Mouse (Mus musculus): Measurements from ENCODE around the gene Trim62. TPM values are rescaled to one million over a fixed set of nuclear protein-coding genes. Genes with fewer than 3 reads are reported as not detected.
"Not testable (repeated sequence)": the region's sequence is repeated elsewhere in the genome, so short reads cannot be mapped to it uniquely, and the experiment has no call there.

The Trim62 gene
- polyA plus RNA-seq, 1 experiment from 2014 or later = 28.8 TPM

DNA sequence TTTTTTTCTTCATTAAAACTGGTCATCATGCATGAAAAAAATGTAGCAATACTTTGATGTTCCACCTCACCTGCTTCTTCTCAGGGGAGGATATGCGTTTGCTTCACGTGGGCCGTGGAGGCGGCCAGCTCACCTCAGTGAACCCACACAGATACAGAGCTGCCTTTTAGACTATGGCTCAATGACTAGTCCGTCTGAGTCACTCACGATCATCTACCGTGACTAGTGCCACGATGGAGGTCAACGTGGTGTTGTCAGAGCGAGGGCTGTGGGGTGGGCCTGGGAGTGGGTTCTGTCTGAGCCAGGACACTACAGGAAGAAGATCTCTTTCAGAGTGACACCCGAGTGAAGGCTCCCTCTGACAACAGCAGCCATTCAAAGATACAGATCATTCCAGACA is 30.3 kb upstream of the Trim62 start:
- Histone ChIP-seq H3K27ac (ENCODE audit: low read depth, low read length) (no peak overlapping the region), H3K4me2 (ENCODE audit: low read depth, low read length) (no peak overlapping the region), H3K9me3 (ENCODE audit: control insufficient read depth, low read length) (no peaks in the 10 kb centered on the region), H3K36me3 (ENCODE audit: control insufficient read depth, insufficient read depth, low read length) (no peaks in the 10 kb centered on the region), H3K4me1 (ENCODE audit: control insufficient read depth, insufficient read depth, low read length) (no peaks in the 10 kb centered on the region), H3K4me3 (ENCODE audit: low read depth, low read length) (no peak overlapping the region), H3K27me3 (ENCODE audit: control insufficient read depth, insufficient read depth, low read length) (no peaks in the 10 kb centered on the region), H3K9ac (replicated peaks; ENCODE audit: low read depth, low read length) (no peak overlapping the region)
- no peak for ATAC-seq (ENCODE audit: low read depth)
- WGBS = 80% methylated on average over 11 of the region's 11 CpGs

- no peaks in the 10 kb centered on the region for H3K36me3 ChIP-seq (ENCODE audit: control insufficient read depth, insufficient read depth, low read length)
- no peaks in the 10 kb centered on the region for H3K27me3 ChIP-seq (ENCODE audit: control insufficient read depth, insufficient read depth, low read length)
- H3K4me2 ChIP-seq (ENCODE audit: low read depth, low read length) = no peak overlapping the region
- H3K27ac ChIP-seq (ENCODE audit: low read depth, low read length) = no peak overlapping the region
- H3K4me3 ChIP-seq (ENCODE audit: low read depth, low read length) = no peak overlapping the region
- H3K9ac ChIP-seq (replicated peaks; ENCODE audit: low read depth, low read length) = no peak overlapping the region
- H3K9me3 ChIP-seq (ENCODE audit: control insufficient read depth, low read length) = no peaks in the 10 kb centered on the region
- ATAC-seq (ENCODE audit: low read depth) = no peak
- 84% methylated on average over 4 of the region's 4 CpGs for WGBS
- no peaks in the 10 kb centered on the region for H3K4me1 ChIP-seq (ENCODE audit: control insufficient read depth, insufficient read depth, low read length)
Observed at GRCm38 (mm10) chr4:128855613-128856040, 27.8 kb upstream of the Trim62 start.

- no peaks in the 10 kb centered on the region for H3K27me3 ChIP-seq (ENCODE audit: control insufficient read depth, insufficient read depth, low read length)
- ATAC-seq (ENCODE audit: low read depth) = no peak
- 0 out of 2 replicates have a peak, but pooled peaks cover under 1% of the 10 kb centered on the region for H3K4me1 ChIP-seq (ENCODE audit: control insufficient read depth, insufficient read depth, low read length)
- no peak overlapping the region for H3K27ac ChIP-seq (ENCODE audit: low read depth, low read length)
- 54% methylated on average over 2 of the region's 2 CpGs for WGBS
- H3K4me3 ChIP-seq (ENCODE audit: low read depth, low read length) = no peak overlapping the region
- H3K4me2 ChIP-seq (ENCODE audit: low read depth, low read length) = no peak overlapping the region
- H3K9me3 ChIP-seq (ENCODE audit: control insufficient read depth, low read length) = no peaks in the 10 kb centered on the region
- H3K36me3 ChIP-seq (ENCODE audit: control insufficient read depth, insufficient read depth, low read length) = no peaks in the 10 kb centered on the region
- H3K9ac ChIP-seq (replicated peaks; ENCODE audit: low read depth, low read length) = no peak overlapping the region
Observed at GRCm38 (mm10) chr4:128857212-128857611, 26.2 kb upstream of the Trim62 start.

- H3K4me2 ChIP-seq (ENCODE audit: low read depth, low read length); H3K36me3 ChIP-seq (ENCODE audit: control insufficient read depth, insufficient read depth, low read length); H3K4me3 ChIP-seq (ENCODE audit: low read depth, low read length); H3K9me3 ChIP-seq (ENCODE audit: control insufficient read depth, low read length); H3K27ac ChIP-seq (ENCODE audit: low read depth, low read length); H3K4me1 ChIP-seq (ENCODE audit: control insufficient read depth, insufficient read depth, low read length); H3K9ac ChIP-seq (replicated peaks; ENCODE audit: low read depth, low read length); H3K27me3 ChIP-seq (ENCODE audit: control insufficient read depth, insufficient read depth, low read length); ATAC-seq (ENCODE audit: low read depth): not testable (repeated sequence)
Observed at GRCm38 (mm10) chr4:128858226-128858625, 25.2 kb upstream of the Trim62 start.

- Histone ChIP-seq H3K4me2 (ENCODE audit: low read depth, low read length) (no peak overlapping the region), H3K9me3 (ENCODE audit: control insufficient read depth, low read length) (no peaks in the 10 kb centered on the region), H3K9ac (replicated peaks; ENCODE audit: low read depth, low read length) (no peak overlapping the region), H3K4me3 (ENCODE audit: low read depth, low read length) (no peak overlapping the region), H3K27me3 (ENCODE audit: control insufficient read depth, insufficient read depth, low read length) (no peaks in the 10 kb centered on the region), H3K27ac (ENCODE audit: low read depth, low read length) (no peak overlapping the region), H3K36me3 (ENCODE audit: control insufficient read depth, insufficient read depth, low read length) (no peaks in the 10 kb centered on the region), H3K4me1 (ENCODE audit: control insufficient read depth, insufficient read depth, low read length) (0 out of 2 replicates have a peak, but pooled peaks cover 3% of the 10 kb centered on the region)
- WGBS = 73% methylated on average over 4 of the region's 4 CpGs
- ATAC-seq (ENCODE audit: low read depth) = no peak
Observed at GRCm38 (mm10) chr4:128858878-128859277, 24.5 kb upstream of the Trim62 start.

DNA sequence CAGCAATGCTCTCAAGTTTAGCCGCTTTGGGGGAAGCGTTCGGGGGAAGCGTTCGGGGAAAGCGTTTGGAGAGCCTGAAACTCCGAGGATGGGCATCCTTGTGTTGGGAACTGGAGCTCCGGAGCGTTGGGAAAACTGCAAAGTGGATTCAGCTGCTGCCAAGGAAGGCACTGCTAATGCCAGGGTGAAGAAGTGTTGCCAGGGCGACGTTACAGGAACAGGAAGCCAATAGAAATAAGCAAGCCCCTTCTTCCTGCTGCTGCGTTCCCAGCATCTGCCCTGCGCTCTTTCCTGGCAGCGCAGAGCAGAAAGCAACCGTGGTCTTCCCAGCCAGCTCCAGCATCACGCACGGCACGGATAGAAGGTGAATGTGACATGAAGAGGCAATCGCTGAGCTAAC is 10.4 kb upstream of the Trim62 start:
- no peaks in the 10 kb centered on the region for H3K9me3 ChIP-seq (ENCODE audit: control insufficient read depth, low read length)
- H3K36me3 ChIP-seq (ENCODE audit: control insufficient read depth, insufficient read depth, low read length) = no peaks in the 10 kb centered on the region
- H3K27ac ChIP-seq (ENCODE audit: low read depth, low read length) = no peak overlapping the region; the same call in 1 of the 2 replicates
- no peak overlapping the region for H3K4me3 ChIP-seq (ENCODE audit: low read depth, low read length)
- H3K4me1 ChIP-seq (ENCODE audit: control insufficient read depth, insufficient read depth, low read length) = 0 out of 2 replicates have a peak, but pooled peaks cover 4% of the 10 kb centered on the region
- H3K9ac ChIP-seq (replicated peaks; ENCODE audit: low read depth, low read length) = no peak overlapping the region
- no peaks in the 10 kb centered on the region for H3K27me3 ChIP-seq (ENCODE audit: control insufficient read depth, insufficient read depth, low read length)
- no peak; the same call in 1 of the 2 replicates for ATAC-seq (ENCODE audit: low read depth)
- H3K4me2 ChIP-seq (ENCODE audit: low read depth, low read length) = peak overlapping the region; percentile 16; the same call in 1 of the 2 replicates
- WGBS = 56% methylated on average over 19 of the region's 19 CpGs

DNA sequence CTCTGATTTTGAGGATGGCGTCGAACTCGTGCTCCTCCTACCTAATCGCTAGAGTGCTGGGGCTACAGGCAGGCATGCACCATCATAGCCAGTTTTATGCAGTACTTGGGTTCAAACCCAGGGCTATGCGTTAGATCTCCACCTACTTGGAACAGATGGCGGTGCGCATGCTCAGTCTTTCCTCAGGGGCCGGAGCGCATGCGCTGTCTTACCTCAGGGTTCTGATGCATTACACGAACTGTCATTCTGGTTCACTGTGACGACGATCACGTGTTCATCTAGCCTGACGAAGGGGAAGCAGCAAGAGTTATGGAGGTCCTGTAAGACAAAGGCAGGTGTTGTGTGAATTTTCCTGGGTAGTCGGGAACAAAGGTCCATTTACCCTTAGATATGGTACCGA is 9.3 kb upstream of the Trim62 start:
- Histone ChIP-seq H3K4me1 (ENCODE audit: control insufficient read depth, insufficient read depth, low read length) (peaks cover 5% of the 10 kb centered on the region; the same call in 1 of the 2 replicates), H3K9ac (replicated peaks; ENCODE audit: low read depth, low read length) (no peak overlapping the region), H3K4me3 (ENCODE audit: low read depth, low read length) (no peak overlapping the region), H3K27ac (ENCODE audit: low read depth, low read length) (no peak overlapping the region), H3K27me3 (ENCODE audit: control insufficient read depth, insufficient read depth, low read length) (no peaks in the 10 kb centered on the region), H3K9me3 (ENCODE audit: control insufficient read depth, low read length) (no peaks in the 10 kb centered on the region), H3K36me3 (ENCODE audit: control insufficient read depth, insufficient read depth, low read length) (no peaks in the 10 kb centered on the region), H3K4me2 (ENCODE audit: low read depth, low read length) (no peak overlapping the region)
- ATAC-seq (ENCODE audit: low read depth) = no peak
- WGBS = 92% methylated on average over 17 of the region's 17 CpGs

DNA sequence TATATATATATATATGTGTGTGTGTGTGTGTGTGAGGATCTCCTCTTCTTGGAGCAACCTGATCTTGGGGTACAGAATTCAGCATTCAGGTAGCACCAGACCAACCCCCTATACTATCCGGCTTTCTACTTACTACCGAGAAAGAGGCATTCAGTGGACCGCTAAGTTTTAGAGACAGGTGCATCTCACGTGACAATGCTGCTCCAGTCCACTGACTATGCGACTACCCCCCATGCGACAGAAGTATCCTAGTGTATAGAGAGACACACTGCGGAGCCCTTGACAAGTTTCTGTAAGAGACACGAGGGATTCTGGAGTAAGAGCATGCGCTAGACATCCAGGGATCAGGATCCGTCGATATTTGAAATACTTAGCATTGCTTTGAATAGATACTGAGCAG is 7.9 kb upstream of the Trim62 start:
- H3K27ac ChIP-seq (ENCODE audit: low read depth, low read length) = no peak overlapping the region
- no peak overlapping the region for H3K9ac ChIP-seq (replicated peaks; ENCODE audit: low read depth, low read length)
- no peaks in the 10 kb centered on the region for H3K9me3 ChIP-seq (ENCODE audit: control insufficient read depth, low read length)
- no peak overlapping the region for H3K4me2 ChIP-seq (ENCODE audit: low read depth, low read length)
- H3K36me3 ChIP-seq (ENCODE audit: control insufficient read depth, insufficient read depth, low read length) = no peaks in the 10 kb centered on the region
- no peaks in the 10 kb centered on the region for H3K27me3 ChIP-seq (ENCODE audit: control insufficient read depth, insufficient read depth, low read length)
- peaks cover 8% of the 10 kb centered on the region; the same call in 1 of the 2 replicates for H3K4me1 ChIP-seq (ENCODE audit: control insufficient read depth, insufficient read depth, low read length)
- ATAC-seq (ENCODE audit: low read depth) = no peak
- WGBS = 93% methylated on average over 11 of the region's 11 CpGs
- H3K4me3 ChIP-seq (ENCODE audit: low read depth, low read length) = no peak overlapping the region

DNA sequence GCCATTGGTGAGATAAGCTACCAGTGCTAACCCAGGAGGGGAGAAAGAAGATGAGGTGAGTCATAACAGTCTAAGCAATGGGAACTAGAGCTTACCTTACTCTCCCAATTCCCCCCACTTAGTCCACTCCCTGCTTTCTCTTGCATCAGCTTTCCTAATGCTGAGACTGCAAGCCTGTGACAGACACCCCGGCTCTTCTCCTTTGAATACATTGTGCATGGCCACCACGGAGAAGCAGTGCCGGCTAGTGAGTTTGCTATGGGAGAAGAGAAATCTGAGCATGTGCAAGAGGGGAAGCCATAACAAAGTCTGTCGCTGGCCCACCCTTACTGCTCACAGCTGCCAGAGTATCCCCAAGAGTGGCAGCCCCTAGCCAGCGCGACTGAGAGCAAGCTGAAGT is 5.9 kb upstream of the Trim62 start:
- H3K9ac ChIP-seq (replicated peaks; ENCODE audit: low read depth, low read length) = 0 out of 2 replicates have a peak overlapping the region, but pooled peaks have one; percentile 3
- H3K4me3 ChIP-seq (ENCODE audit: low read depth, low read length) = no peak overlapping the region
- H3K27ac ChIP-seq (ENCODE audit: low read depth, low read length) = peak overlapping the region; percentile 57; the same call in 1 of the 2 replicates
- WGBS = 16% methylated on average over 6 of the region's 6 CpGs
- peaks cover 8% of the 10 kb centered on the region; the same call in 1 of the 2 replicates for H3K4me1 ChIP-seq (ENCODE audit: control insufficient read depth, insufficient read depth, low read length)
- H3K4me2 ChIP-seq (ENCODE audit: low read depth, low read length) = no peak overlapping the region
- H3K36me3 ChIP-seq (ENCODE audit: control insufficient read depth, insufficient read depth, low read length) = no peaks in the 10 kb centered on the region
- H3K27me3 ChIP-seq (ENCODE audit: control insufficient read depth, insufficient read depth, low read length) = no peaks in the 10 kb centered on the region
- H3K9me3 ChIP-seq (ENCODE audit: control insufficient read depth, low read length) = no peaks in the 10 kb centered on the region
- no peak for ATAC-seq (ENCODE audit: low read depth)

All from neural tube, embryonic 14.5 days (tissue).